Mouse (Mus musculus) T-helper 17 cell (primary cell): ENCODE measurements around the gene Gorasp1.

Experiments
- in situ Hi-C, 2 experiments: fragments of 300-600 bp; cut with MboI, MseI; formaldehyde crosslinking; loops; 1 replicate in 1 of 2; 2 replicates in 1 of 2; pipeline ENCODE4 v1.15.1; 2025; ENCODE audit warnings: high pct_unique_total_duplicates in 2 of 2

Gorasp1 gene

GRCm38 (mm10) chr9:119939646-119940045 lies 2.3 kb upstream of the Gorasp1 start:
- in situ Hi-C loops: loop anchor here in 1 of 2 experiments (5.0 to 25.0 kb wide), 2 partner anchors 42 to 1902 kb away; partner anchors contain the start of gene Azi2

GRCm38 (mm10) chr9:119938496-119938895 lies 1.1 kb upstream of the Gorasp1 start:
- in situ Hi-C loops: loop anchor here in 1 of 2 experiments (5.0 to 25.0 kb wide), 2 partner anchors 41 to 1901 kb away; partner anchors contain the start of gene Azi2

GRCm38 (mm10) chr9:119933675-119934074 lies 3.7 kb downstream of the Gorasp1 start:
- in situ Hi-C loops: loop anchor here in 1 of 2 experiments (25.0 kb wide), 1 partner anchor 1896 kb away; the partner anchor contains the start of gene Azi2

- in situ Hi-C loops: loop anchor here in 1 of 2 experiments (25.0 kb wide), 1 partner anchor 1895 kb away; the partner anchor contains the start of gene Azi2
Measured at GRCm38 (mm10) chr9:119932358-119932757, 5.0 kb downstream of the Gorasp1 start.

- in situ Hi-C loops: loop anchor here (10.0 to 25.0 kb wide), 2 partner anchors 1568 to 1889 kb away; partner anchors contain the start of genes Azi2 (in 1 of the 2) and Cck (in 1 of the 2)
Measured at GRCm38 (mm10) chr9:119926497-119926896, 10.9 kb downstream of the Gorasp1 start.

- in situ Hi-C loops: loop anchor here (10.0 to 25.0 kb wide), 2 partner anchors 1569 to 1888 kb away; partner anchors contain the start of genes Azi2 (in 1 of the 2) and Cck (in 1 of the 2)
Measured at GRCm38 (mm10) chr9:119925729-119926128, 11.6 kb downstream of the Gorasp1 start.

- in situ Hi-C loops: loop anchor here (10.0 to 25.0 kb wide), 2 partner anchors 1570 to 1888 kb away; partner anchors contain the start of genes Azi2 (in 1 of the 2) and Cck (in 1 of the 2)
Measured at GRCm38 (mm10) chr9:119925120-119925657, 12.2 kb downstream of the Gorasp1 start.

GRCm38 (mm10) chr9:119923462-119923861 lies 13.9 kb downstream of the Gorasp1 start:
- in situ Hi-C loops: loop anchor here in 1 of 2 experiments (10.0 kb wide), 1 partner anchor 1571 kb away; the partner anchor contains the start of gene Cck

GRCm38 (mm10) chr9:119919858-119920257 lies 17.5 kb downstream of the Gorasp1 start:
- in situ Hi-C loops: loop anchor here in 1 of 2 experiments (10.0 kb wide), 1 partner anchor 1575 kb away; the partner anchor contains the start of gene Cck

GRCm38 (mm10) chr9:119913087-119913838 lies 24.1 kb downstream of the Gorasp1 start:
- in situ Hi-C loops: no loop called here

GRCm38 (mm10) chr9:119909931-119910330 lies 27.4 kb downstream of the Gorasp1 start:
- in situ Hi-C loops: no loop called here

- in situ Hi-C loops: no loop called here
Measured at GRCm38 (mm10) chr9:119908708-119909107, 28.7 kb downstream of the Gorasp1 start.

- in situ Hi-C loops: no loop called here
Measured at GRCm38 (mm10) chr9:119902410-119903151, 34.8 kb downstream of the Gorasp1 start.

GRCm38 (mm10) chr9:119899446-119899845 lies 37.9 kb downstream of the Gorasp1 start:
- in situ Hi-C loops: loop anchor here in 1 of 2 experiments (5.0 kb wide), 1 partner anchor 38 kb away; the partner anchor contains the start of genes Gorasp1 and Ttc21a

- in situ Hi-C loops: loop anchor here in 1 of 2 experiments (5.0 kb wide), 1 partner anchor 42 kb away; the partner anchor contains the start of genes Gorasp1 and Ttc21a
Measured at GRCm38 (mm10) chr9:119895040-119895721, 42.2 kb downstream of the Gorasp1 start.

GRCm38 (mm10) chr9:119894339-119895009 lies 42.9 kb downstream of the Gorasp1 start, which contains the start of gene Wdr48:
Gene Wdr48 (plus strand): TSS chr9:119894878.
- in situ Hi-C loops: loop anchor here in 1 of 2 experiments (5.0 kb wide), 1 partner anchor 43 kb away; the partner anchor contains the start of genes Gorasp1 and Ttc21a

- in situ Hi-C loops: no loop called here
Measured at GRCm38 (mm10) chr9:119893881-119894280, 43.5 kb downstream of the Gorasp1 start.

GRCm38 (mm10) chr9:119890692-119891091 lies 46.7 kb downstream of the Gorasp1 start:
- in situ Hi-C loops: no loop called here

- in situ Hi-C loops: loop anchor here (5.0 kb wide), 2 partner anchors 92 to 237 kb away; no protein-coding TSS in a partner anchor
Measured at GRCm38 (mm10) chr9:119889446-119889845, 47.9 kb downstream of the Gorasp1 start.
